Mouse (Mus musculus): ENCODE measurements around the gene Blvrb.
"Not testable (repeated sequence)": the region's sequence is repeated elsewhere in the genome, so short reads cannot be mapped to it uniquely, and the experiment has no call there.

Blvrb gene

GRCm38 (mm10) chr7:27486102-27486769, 38.5 kb downstream of the Blvrb start:
- DNase-seq = no peak

DNA sequence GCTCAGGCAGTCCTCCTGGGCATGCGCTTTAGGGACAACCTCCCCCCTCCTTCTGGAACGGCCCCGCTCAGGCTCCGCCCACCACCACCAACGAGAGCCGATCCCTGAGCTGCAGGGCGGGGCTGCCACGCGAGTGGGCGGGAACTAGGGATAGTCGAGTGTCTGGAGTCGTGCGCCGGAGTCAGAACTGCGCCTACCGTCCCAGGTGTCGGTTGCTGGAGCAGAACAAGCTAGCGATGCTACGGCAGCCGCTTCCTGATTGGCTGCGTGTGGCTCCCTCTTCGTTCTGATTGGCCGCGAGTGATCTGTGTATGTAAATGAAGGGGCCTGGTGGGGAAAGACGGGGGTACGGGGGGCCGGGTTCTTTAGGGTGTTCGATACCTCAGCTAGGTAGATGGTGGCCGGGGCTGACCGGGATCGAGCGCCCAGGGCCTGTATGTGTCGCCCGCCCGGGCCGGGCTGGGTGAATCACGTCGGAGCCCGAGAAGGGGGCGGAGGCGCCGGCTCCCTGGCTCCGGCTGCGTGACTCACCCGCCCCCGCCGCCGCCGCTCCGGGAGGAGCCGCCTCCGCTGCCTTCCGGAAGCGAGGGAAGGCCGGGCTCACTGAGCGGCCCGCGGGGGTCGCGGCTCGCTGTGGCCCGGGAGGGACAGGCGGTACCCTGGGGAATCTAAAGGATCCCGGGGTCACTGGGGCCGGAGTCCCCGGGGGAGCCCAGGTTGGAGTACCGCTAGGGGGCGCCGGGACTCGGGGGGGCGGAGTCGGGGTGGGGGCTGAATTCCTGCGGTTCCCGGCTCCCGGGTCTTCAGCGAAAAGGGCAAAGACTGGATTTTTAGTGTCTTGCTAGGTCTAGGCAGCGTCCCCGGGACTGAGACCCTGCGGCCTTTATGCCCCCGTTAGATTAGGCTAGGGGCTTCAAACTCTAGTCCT, 39.3 kb downstream of the Blvrb start, which contains the start of gene Sertad1:
TSS of gene Sertad1 (plus strand) at position 141 of the 928 bp plus-strand sequence.
- DNase-seq = peak; percentile 99

DNA sequence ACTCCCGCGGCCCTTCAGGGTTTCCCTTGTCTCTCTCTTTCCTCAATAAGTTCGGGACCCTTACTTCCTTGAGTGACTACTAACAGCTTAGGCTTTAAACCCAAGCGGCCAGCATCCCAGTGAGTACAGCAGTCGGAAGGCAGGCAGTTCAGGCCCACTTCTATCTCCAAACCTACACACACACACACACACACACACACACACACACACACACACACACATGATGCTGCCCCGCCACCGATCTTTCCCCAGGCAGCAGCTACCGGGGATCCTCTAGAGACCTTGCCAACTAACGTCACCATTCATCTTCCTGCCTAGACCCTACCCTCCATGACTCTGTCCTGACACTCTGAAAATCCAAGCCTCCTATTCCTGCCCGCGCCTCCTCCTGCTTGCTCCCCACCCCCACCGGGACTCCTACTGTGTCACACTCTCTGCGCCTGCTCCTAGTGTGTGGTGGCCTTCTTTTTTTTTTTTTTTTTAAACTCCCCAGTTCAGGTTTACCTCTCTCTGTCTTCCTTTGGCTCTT, 40.0 kb downstream of the Blvrb start:
- peak; percentile 73 for DNase-seq

DNA sequence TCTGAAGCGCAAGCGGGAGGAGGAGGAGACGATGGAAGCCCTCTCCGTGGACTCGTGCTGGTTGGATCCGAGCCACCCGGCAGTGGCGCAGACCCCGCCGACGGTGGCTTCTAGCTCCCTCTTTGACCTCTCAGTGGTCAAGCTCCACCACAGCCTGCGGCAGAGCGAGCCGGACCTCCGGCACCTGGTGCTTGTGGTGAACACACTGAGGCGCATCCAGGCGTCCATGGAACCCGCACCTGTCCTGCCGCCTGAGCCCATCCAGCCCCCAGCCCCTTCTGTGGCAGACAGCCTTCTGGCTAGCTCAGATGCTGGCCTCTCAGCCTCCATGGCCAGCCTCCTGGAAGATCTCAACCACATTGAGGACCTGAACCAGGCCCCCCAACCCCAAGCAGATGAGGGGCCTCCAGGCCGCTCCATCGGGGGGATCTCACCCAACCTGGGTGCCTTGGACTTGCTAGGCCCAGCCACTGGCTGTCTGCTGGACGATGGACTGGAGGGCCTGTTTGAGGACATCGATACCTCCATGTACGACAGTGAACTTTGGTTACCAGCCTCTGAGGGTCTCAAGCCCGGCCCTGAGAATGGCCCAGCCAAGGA, 41.6 kb downstream of the Blvrb start:
- DNase-seq = no peak

DNA sequence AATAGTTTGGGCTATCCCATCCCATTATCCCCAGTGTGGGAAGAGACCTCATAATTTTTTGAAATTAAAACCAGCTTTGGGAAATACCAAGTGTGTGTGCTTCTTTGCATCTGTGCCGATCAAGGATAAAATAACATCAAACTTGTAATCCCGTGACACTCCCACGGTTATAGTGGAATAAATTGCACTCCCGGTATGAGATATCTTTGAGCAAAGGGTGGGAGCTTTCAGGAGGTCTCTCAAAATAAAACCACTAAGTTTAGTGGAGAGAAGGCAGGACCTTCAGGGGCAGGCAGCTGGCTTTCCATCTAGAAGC, 42.4 kb downstream of the Blvrb start:
- DNase-seq = no peak

DNA sequence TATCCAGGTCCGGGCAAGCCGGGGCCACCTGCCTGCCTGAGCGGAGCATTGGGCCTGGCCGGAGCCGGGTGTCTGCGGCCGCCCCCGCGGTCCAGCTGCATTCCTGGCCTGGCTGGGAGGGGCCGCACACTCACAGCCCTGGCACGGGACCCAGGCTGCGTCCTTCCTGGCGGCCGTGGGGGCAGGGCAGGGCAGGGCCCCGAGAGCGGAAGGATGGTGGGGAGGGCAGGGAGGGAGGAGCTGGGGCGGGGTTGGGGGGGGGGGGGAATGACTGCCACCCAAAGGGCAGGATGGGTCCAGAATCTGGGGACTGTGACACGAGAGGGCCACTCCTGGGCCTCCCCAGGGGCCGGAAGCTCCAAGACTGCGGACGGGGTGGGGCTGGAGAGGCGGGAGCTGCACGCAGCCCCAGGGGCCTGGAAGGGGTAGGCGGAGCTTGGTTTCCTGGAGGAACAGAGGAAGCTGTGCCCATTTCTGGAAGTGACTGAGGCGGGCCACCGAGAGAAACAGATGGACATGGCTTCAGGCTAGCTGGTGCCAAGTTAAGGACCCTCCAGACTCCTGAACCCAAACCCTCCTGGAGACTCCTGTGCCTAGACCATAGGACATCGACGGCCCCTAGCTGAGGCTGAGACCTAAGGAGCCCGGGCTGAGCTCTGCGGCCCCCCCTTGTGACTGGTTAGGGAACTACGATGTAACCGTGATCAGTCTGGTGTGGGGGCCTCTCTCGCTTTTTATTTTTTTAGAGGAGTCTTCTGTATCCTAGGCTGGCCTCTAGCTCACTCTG, 43.0 kb downstream of the Blvrb start:
- peak; percentile 77 for DNase-seq

DNA sequence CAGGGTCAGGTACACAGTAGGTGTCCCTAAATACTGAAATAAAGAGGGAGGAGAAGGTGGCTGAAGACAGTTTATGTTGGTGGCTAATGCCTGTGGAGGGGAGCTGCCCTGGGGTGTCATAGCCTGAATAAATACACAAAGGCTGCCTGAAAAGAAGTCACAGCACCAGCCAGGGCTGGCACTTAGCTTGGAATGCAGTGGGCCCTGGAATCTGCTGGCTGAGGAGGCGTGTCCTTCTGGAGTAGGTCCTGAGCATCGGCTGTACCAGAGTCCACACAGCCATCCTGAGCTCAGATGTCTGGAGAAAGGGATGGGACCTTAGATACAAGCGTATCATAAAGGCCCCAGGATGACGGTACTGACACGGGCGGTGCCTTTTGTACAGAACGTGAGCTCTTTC, 44.1 kb downstream of the Blvrb start:
- no peak for DNase-seq

DNA sequence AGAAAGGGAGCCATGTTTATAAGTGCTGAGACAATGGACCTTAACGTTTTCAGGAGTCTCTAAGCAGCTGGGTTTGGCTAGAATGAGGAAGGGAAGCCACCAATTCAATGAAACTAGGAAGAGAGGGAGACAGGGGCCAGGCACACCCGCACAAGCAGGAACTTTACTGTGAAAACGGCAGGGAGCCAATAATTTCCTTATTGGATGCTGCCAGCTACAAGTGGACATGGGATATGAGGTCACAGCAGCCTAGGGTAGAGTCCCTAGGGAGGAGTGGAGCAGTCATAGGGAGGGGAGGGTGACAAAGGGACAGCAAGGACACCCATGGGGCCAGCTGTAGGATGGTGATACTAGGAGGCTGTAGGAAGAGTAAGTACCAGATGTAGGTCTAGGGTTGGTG, 45.2 kb downstream of the Blvrb start:
- no peak for DNase-seq

GRCm38 (mm10) chr7:27493450-27493849, 45.7 kb downstream of the Blvrb start:
- no peak for DNase-seq

GRCm38 (mm10) chr7:27494659-27495367, 47.0 kb downstream of the Blvrb start:
- not testable (repeated sequence) for DNase-seq

DNA sequence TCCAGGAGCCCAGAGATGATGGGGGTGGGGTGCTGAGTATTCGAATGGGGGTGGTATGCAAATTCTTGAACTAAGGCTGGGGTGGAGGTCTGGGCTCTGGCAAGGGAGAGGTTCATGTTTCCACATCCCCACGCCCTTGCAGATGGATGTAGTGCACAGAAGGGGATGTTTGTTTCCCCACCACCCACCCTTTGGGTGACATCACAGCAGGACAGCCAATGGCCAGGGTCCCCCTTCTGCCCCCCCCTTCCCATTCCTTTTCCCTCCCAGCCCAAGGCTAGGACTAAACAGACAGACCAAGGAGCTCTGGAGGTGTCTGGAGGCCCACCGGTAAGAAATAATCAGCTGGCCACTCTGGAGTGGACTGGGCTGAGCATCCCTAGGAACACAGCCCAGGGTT, 51.3 kb downstream of the Blvrb start, which contains the start of gene Prx:
TSS of gene Prx (plus strand) at position 289 of the 400 bp plus-strand sequence.
- DNase-seq = no peak

DNA sequence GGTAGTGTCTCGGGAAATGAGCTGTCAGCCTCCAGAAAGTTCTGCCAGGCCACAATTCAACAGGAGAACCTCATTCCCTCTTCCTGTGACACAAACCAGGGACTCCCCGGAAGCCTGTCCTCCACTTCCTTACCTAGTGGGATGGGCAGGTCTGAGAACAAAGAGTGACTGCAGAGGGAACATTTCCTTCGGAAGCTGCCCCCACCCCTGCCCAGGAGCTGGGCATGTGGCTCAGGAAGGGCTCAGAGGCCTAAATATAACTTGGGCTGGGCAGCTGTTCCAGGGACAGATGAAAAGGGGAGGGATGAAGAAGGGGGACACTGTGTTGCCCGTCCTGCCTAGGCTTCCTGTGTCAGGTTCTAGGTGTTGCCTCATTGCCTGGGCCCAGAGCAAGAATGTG, 53.8 kb downstream of the Blvrb start:
- no peak for DNase-seq

DNA sequence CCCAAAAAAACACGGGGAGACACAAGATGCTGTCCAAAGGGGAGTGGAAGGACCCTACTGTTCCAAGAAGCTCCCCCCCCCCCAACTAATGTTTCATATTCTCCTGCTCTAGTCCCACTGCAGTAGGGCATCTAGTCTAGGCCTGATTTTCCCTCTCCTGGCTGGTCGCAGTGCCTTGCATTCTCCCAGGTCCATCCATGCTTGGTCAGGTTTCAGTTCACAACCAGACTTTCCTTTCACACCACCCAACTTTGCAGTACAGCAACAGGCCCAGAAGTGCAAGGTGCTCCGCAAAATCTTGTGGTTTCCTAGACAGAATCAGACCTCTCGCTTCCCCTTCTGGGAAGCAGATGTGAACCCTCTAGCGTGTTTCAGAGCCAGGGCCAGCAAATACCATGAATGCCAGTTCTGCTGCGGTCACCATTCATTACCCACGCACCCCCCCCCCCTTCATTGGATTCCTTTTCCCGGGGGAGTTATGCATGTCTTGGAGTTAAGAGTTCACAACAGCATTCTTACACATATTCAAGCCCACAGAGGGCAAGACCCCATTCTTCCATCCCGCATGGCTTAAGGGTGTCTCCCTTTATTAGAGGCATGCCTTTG, 59.1 kb downstream of the Blvrb start:
- no peak for DNase-seq

DNA sequence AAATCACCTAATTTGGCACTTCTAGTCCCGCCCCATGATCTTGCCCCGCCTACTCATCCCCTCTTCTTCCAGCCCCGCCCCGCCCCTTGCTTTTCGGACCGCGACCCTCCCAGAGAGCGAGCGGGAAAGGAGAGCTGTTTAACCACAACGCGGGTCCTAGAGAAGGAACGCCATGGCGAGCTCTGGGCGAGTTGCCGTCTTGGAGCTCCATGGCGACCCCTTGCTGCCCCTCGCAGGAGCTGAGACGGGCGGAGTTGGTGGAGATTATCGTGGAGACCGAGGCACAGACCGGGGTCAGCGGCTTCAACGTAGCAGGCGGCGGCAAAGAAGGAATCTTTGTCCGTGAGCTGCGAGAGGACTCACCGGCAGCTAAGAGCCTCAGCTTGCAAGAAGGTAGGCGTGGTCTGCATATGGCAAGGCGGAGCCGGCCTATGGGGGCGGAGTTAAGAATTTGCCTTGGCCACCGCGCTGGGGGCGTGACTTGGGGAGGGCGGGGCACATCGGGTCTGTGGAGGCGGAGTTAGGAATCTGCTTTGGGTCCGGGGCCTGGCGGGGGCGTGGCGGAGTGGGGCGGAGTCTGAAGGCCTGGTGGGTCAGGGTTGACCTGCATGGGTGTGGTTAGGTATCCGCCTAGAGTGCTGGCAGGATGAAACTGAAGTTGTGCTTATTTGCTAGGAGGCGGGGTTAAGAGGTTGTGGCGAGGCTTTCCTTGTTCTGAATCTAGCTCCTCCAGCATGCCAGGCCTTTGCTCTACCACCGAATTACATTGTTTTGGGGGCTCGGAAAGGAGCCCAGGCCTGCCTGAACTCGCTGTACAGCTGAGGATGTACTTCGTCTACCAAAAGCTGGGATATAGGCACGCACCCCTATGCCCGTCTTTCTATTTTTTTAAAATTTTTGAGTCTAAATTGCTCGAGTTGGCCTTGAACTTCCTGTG, 60.2 kb downstream of the Blvrb start:
- peak; percentile 91 for DNase-seq

DNA sequence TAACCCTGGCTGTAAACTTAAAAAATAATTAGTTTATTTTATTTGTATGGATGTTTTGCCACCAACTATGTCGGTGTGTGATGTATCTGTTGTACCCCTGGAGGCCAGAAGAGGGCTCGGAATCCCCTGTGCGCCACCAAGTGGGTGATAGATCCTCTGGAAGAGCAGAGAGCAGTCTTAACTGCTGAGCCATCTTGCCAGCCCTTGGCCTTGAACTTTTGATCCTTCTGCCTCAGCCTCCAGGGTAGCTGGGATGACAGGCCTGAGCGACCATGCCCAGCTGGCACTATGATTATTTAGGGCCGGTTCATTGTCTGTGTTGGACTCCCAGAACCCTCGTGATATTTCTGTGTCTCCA, 60.8 kb downstream of the Blvrb start:
- no peak for DNase-seq

GRCm38 (mm10) chr7:27510809-27511208, 63.0 kb downstream of the Blvrb start:
- DNase-seq = no peak

DNA sequence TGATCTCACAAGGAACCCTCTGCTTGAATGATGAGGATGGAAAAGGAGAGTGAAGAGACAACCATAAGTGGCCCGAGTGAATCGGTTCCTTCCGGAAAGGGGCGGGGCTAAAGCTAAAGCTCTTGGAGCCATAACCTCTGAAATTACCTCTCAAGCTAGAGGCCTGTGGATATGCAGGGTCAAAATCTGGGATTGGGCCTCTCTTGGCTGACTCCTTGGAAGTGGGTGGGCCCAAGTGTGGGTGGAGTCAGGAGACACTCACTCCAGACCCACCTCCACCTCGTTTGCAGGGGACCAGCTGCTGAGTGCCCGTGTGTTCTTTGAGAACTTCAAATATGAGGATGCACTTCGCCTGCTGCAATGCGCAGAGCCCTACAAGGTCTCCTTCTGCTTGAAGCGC, 67.2 kb downstream of the Blvrb start:
- DNase-seq = no peak

All from right cerebral cortex, postnatal 14 days (tissue).